Mouse (Mus musculus) intestine, embryonic 14.5 days (tissue): ENCODE measurements at regions not wholly inside any gene's neighbourhood (a gene's known extent, or its start where the extent isn't known, plus 50 kb on each side); places are given as distances from the start of the nearest gene placed in this dataset.
"Not testable (repeated sequence)": the region's sequence is repeated elsewhere in the genome, so short reads cannot be mapped to it uniquely, and the experiment has no call there.

Source experiments
- ATAC-seq: fragments of 200-750 bp; cut with Nextera tagmentation; replicated peaks from 2 replicates; pipeline ENCODE4 v1.8.0; 2017; ENCODE audit warnings: low read depth, moderate number of reproducible peaks, moderate TSS enrichment, moderate library complexity; ENCODE audit not compliant: low FRiP score, low TSS enrichment
- DNase-seq: peaks from one replicate; pipeline ENCODE4 v3.0.0-alpha.2; 2018; ENCODE audit warnings: low spot score
- H3K27ac ChIP-seq: fragments of 300-500 bp; sonication (generic); 2 replicates; pipeline ENCODE4 v1.5.1; 2014; ENCODE audit warnings: low read depth, mild to moderate bottlenecking, control low read depth
- H3K27me3 ChIP-seq: fragments of 300-500 bp; sonication (generic); replicated peaks from 2 replicates; pipeline ENCODE4 v1.6.1; 2014; ENCODE audit warnings: low read length, control low read depth; ENCODE audit not compliant: control insufficient read depth, insufficient read depth
- H3K36me3 ChIP-seq: fragments of 300-500 bp; sonication (generic); 2 replicates; pipeline ENCODE4 v1.6.1; 2014; ENCODE audit warnings: low read length, control low read depth; ENCODE audit not compliant: control insufficient read depth, insufficient read depth
- H3K4me1 ChIP-seq: fragments of 300-500 bp; sonication (generic); replicated peaks from 2 replicates; pipeline ENCODE4 v1.6.1; 2014; ENCODE audit warnings: low read length, control low read depth, mixed read lengths; ENCODE audit not compliant: control insufficient read depth, insufficient read depth
- H3K4me2 ChIP-seq: fragments of 300-500 bp; sonication (generic); 2 replicates; pipeline ENCODE4 v1.6.1; 2014; ENCODE audit warnings: low read length
- H3K4me3 ChIP-seq: fragments of 300-500 bp; sonication (generic); 2 replicates; pipeline ENCODE4 v1.5.1; 2014; ENCODE audit warnings: low read depth, low read length, control low read depth, mixed read lengths
- H3K9ac ChIP-seq: fragments of 300-500 bp; sonication (generic); 2 replicates; pipeline ENCODE4 v1.6.1; 2014; ENCODE audit warnings: mild to moderate bottlenecking, low read length
- H3K9me3 ChIP-seq: fragments of 300-500 bp; sonication (generic); 2 replicates; pipeline ENCODE4 v1.6.1; 2016; ENCODE audit warnings: low read length, control low read depth; ENCODE audit not compliant: control insufficient read depth
- WGBS: fragments of 180-500 bp; shearing (Covaris S2); extraction: QIAGEN DNeasy Blood & Tissue Kit; methylation state at CpG from one replicate; pipeline ENCODE4 v1.1.7; 2014; 5-methylcytosine and 5-hydroxymethylcytosine counted together

DNA sequence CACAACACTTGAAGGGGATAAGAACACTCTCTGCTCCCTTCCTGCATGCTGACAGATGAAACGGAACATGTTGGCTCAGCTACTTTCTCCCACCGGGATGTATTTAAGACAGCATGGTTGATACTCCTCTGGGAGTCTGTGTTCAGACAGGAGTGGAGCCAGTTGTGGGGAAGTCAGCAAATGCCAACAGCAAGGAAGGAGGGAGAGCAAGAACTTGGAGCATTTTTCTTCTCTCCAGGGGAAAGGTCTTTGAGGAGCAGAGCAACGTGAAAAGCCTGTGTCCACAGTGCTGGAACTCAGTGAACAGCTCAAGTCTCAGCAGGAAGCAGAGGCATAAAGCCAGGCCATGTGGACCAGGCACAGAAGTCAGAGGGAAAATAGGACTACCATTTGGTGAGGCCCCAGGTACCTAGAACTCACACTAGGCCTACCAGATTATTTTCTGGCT is 188.8 kb upstream of the Dmac1 start:
- no peaks in the 10 kb centered on the region for H3K27me3 ChIP-seq
- no peak for DNase-seq
- H3K4me3 ChIP-seq: no peak overlapping the region
- no peak for ATAC-seq
- 70% methylated on average over 3 of the region's 3 CpGs for WGBS
- H3K4me1 ChIP-seq: no peaks in the 10 kb centered on the region
- H3K9me3 ChIP-seq: no peaks in the 10 kb centered on the region
- H3K9ac ChIP-seq: no peak overlapping the region
- H3K4me2 ChIP-seq: no peak overlapping the region
- no peak overlapping the region for H3K27ac ChIP-seq
- no peaks in the 10 kb centered on the region for H3K36me3 ChIP-seq

DNA sequence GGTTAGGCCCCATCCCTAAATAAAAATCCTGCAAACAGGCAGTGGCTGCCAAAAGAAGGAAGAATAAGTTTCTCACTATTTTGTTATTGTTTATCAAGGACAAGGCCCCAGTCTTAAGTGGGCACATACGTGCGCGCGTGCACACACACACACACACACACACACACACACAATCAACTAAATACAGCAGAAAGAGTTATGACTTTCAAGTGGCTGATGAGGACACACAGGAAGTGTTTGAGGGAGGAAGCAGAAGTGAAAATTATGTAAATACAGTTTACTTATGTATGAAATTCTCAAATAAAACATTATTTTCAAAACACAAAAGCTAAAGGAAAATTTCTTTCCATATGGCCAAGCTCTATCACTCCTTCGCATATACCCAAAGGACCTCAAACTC is 185.5 kb upstream of the Dmac1 start:
- no peak for ATAC-seq
- Histone ChIP-seq H3K27me3 (no peaks in the 10 kb centered on the region), H3K4me3 (no peak overlapping the region), H3K4me1 (no peaks in the 10 kb centered on the region), H3K9me3 (no peaks in the 10 kb centered on the region), H3K9ac (no peak overlapping the region), H3K4me2 (no peak overlapping the region), H3K36me3 (no peaks in the 10 kb centered on the region), H3K27ac (no peak overlapping the region)
- 93% methylated on average over 5 of the region's 5 CpGs for WGBS
- DNase-seq: no peak

DNA sequence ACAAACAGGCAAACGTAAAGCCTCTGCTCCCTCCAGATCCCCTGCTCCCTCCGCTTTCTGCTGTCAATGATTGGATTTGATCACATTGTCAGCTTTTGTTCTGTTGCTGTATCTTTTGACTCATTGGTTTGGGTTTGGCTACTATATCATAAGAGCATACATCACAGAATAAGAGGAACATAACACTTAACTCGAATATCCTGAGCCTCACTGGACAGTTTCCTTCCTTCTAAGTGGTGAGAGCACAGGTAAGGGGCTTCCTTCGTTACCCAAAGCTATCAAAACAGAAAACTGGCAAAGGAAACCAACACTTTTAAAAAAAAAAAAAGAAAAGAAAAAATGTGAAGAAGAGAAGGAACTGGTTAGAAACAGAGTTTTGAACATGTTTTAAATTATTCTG is 171.4 kb upstream of the Dmac1 start:
- no peak overlapping the region for H3K27ac ChIP-seq
- H3K9me3 ChIP-seq: no peaks in the 10 kb centered on the region
- no peaks in the 10 kb centered on the region for H3K36me3 ChIP-seq
- no peak overlapping the region for H3K4me3 ChIP-seq
- no peaks in the 10 kb centered on the region for H3K27me3 ChIP-seq
- H3K9ac ChIP-seq: no peak overlapping the region
- no peak overlapping the region for H3K4me2 ChIP-seq
- DNase-seq: no peak
- H3K4me1 ChIP-seq: no peaks in the 10 kb centered on the region; the same call in 1 of the 2 replicates
- ATAC-seq: no peak
- WGBS: 63% methylated on average over 4 of the region's 4 CpGs

DNA sequence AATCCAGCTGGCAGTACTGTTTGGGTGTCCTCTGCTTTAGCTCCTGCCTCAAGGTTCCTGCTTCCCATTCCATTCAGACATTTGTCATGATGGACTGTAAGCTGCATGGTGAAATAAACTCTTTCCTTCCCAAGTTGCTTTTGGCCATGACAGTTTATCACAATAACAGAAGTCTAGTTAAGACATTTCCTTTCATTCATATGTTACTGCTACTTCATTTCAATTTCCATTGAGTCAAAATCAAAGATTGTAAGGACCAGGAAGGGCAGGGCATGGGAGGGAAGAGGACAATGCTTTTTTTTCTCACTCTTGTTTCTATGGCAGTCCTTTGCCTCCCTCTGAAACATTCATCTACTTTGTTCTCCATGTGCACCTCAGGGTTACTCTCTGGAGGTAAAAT is 145.2 kb upstream of the Dmac1 start:
- no peak overlapping the region for H3K9ac ChIP-seq
- no peaks in the 10 kb centered on the region for H3K4me1 ChIP-seq
- no peak for ATAC-seq
- no peaks in the 10 kb centered on the region for H3K36me3 ChIP-seq
- no peak overlapping the region for H3K4me3 ChIP-seq
- DNase-seq: no peak
- H3K27me3 ChIP-seq: no peaks in the 10 kb centered on the region
- H3K27ac ChIP-seq: no peak overlapping the region
- H3K4me2 ChIP-seq: no peak overlapping the region
- H3K9me3 ChIP-seq: no peaks in the 10 kb centered on the region

DNA sequence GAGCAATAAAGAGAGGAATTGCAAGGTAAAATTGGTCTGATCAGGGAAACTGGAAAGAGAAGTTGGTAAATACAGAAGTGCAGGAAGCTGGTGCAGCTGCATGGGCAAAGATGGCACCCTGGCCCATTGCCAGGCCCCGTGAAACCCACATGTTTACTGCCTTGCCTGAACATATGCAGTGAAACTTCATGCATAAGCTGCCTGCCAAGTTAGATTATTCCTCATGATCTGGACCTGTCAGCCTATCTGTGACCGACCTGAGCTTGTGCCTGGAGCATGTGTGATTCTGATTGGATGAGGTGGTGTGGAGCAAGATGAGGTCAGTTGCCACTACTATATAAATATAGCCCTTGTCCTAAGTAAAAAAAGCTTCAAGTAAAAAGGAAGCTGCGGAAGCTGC is 122.6 kb upstream of the Dmac1 start:
- H3K4me3 ChIP-seq, H3K4me2 ChIP-seq, H3K36me3 ChIP-seq, H3K27ac ChIP-seq, ATAC-seq, H3K27me3 ChIP-seq, DNase-seq, H3K4me1 ChIP-seq, H3K9me3 ChIP-seq, H3K9ac ChIP-seq: not testable (repeated sequence)
- 88% methylated on average over 3 of the region's 3 CpGs for WGBS

DNA sequence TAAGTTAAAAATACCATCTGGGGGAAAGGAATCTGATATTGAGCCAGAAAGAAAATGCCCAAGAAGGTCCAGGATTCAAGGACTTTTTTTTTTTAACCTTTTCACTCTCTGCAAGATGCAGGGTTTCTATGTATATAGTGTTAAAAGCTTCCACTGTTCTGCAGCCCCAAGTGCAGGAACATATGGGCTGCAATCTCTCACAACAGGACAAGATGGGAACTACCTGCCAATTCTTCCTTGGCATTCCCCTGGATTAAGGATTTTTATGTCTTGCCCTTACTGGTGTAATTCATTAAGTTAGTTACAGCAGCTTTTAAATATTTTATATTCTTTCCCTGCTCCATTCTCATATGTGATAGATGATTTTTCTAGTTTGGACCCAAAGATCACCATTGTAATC is 116.9 kb upstream of the Dmac1 start:
- Histone ChIP-seq H3K4me3 (no peak overlapping the region), H3K9ac (no peak overlapping the region), H3K27me3 (no peaks in the 10 kb centered on the region), H3K27ac (no peak overlapping the region), H3K36me3 (no peaks in the 10 kb centered on the region), H3K4me1 (no peaks in the 10 kb centered on the region), H3K9me3 (no peaks in the 10 kb centered on the region), H3K4me2 (no peak overlapping the region)
- DNase-seq (no peak), ATAC-seq (no peak)

DNA sequence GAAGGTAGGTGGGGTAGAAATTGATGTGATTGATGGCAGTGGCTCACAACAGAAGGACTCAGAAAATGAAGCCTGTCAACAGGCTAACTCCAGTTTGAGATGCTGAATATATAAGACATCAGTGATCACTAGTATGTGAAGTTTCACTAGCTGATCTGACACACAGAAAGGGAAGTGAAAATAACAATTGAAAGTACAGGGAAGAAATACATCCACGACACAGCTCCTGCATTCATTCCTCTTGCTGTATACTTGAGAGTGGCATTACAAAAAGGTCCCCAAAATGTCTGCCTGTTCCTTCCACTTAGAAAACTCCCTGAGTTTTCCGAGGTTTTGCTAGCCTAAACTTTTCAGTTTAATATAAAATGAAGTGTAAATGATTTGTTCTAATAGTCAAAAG is 116.2 kb upstream of the Dmac1 start:
- Histone ChIP-seq H3K4me2 (no peak overlapping the region), H3K9ac (no peak overlapping the region), H3K27me3 (no peaks in the 10 kb centered on the region), H3K4me3 (no peak overlapping the region), H3K27ac (no peak overlapping the region), H3K4me1 (no peaks in the 10 kb centered on the region), H3K9me3 (no peaks in the 10 kb centered on the region), H3K36me3 (no peaks in the 10 kb centered on the region)
- 65% methylated on average over 2 of the region's 2 CpGs for WGBS
- ATAC-seq (no peak), DNase-seq (no peak)

DNA sequence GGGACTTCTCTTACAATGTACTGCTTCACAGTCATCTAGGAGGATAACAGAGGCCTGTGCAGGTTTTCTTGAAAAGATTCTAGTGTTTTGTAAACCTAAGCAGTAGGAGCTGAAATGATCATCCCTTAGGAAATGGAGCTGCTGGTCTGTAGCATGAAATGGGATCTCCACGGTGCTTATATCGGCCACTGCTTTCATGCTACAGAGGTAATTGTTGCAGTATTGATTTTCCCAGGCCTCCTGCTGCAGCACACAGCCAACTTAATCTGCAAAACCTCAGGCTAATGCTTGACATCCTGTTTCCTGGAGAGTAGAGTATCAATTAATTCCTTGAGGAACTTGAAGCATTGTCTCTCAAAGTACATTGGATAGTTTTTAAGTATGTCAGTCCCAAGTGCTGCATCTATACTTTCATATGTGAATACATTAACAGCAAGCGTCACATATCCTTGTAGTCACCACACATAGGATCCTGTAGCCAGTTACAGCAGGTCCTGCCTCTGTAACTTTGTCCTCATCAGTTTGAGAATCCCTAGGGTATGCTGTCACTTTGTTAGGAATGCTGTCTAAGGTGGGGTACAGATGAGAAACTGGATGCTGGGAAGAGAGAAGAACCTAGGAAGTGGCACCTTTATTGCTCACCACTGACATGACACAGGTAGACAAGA is 108.3 kb upstream of the Dmac1 start:
- no peak for DNase-seq
- no peak overlapping the region for H3K27ac ChIP-seq

DNA sequence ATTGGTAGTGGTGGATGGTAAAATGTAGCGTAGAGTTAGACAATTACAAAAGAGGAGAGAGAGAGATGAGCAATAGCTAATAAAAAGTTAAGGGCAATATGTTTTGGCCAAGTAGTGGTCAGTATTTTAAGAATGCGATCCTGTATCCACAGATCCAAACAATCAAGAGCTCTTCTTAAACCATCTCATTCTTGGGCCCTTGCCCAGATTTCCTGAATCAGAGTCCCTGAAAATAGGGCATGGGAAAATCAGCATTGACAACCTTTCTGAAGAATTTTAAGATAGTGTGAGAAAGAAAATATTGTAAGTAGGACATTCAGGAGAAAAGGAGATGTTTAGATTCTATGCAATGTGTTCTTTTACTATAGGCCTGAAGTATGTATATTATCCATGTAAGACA is 81.4 kb upstream of the Dmac1 start:
- Histone ChIP-seq H3K4me1 (no peaks in the 10 kb centered on the region; the same call in 1 of the 2 replicates), H3K9me3 (no peaks in the 10 kb centered on the region), H3K9ac (no peak overlapping the region), H3K4me3 (no peak overlapping the region), H3K4me2 (no peak overlapping the region), H3K27ac (no peak overlapping the region), H3K27me3 (no peaks in the 10 kb centered on the region), H3K36me3 (no peaks in the 10 kb centered on the region)
- DNase-seq: no peak
- WGBS: 63% methylated on average over 2 of the region's 2 CpGs
- ATAC-seq: no peak

More for the DNA sequence above, 108.3 kb upstream of the Dmac1 start:
- no peak overlapping the region for H3K4me3 ChIP-seq
- WGBS: 66% methylated on average over 3 of the region's 3 CpGs
- ATAC-seq: no peak
- H3K4me2 ChIP-seq: no peak overlapping the region
- H3K4me1 ChIP-seq: no peaks in the 10 kb centered on the region
- H3K36me3 ChIP-seq: no peaks in the 10 kb centered on the region
- H3K27me3 ChIP-seq: no peaks in the 10 kb centered on the region
- no peak overlapping the region for H3K9ac ChIP-seq
- no peaks in the 10 kb centered on the region for H3K9me3 ChIP-seq
